Mouse (Mus musculus) left cerebral cortex, postnatal 36 days (tissue): ENCODE data around the gene Polr2j. TPM values are rescaled to one million over a fixed set of nuclear protein-coding genes. Genes with fewer than 3 reads are reported as not detected.
A peak's percentile ranks its signal among the peaks of the same experiment; 100 is the strongest.

ENCODE experiments used
- DNase-seq, 2 experiments: peaks; one replicate each; pipeline ENCODE4 v3.0.0; 2021 to 2022; ENCODE audit warnings: low spot score in 2 of 2, mixed read lengths in 1 of 2
- intact Hi-C: fragments of 180-260 bp; cut with DNase I; formaldehyde crosslinking; loops from one replicate; pipeline ENCODE4 v1.15.1; 2025
- total RNA-seq, 2 experiments: library from RNA; stranded (reverse); gene quantifications; 2 replicates each; pipeline ENCODE4 v1.2.3; 2021

Polr2j gene
- 10 to 100 TPM; 69.8 to 82.9 TPM for total RNA-seq

- intact Hi-C loops: loop anchor here (2.0 kb wide), 1 partner anchor 19 kb away; no protein-coding TSS in a partner anchor
- peak; percentile 97 to 98 for DNase-seq
These were observed at the start of gene Polr2j for GRCm38 (mm10) chr5:136115891-136116783. Polr2j (plus strand) TSS chr5:136116631.

GRCm38 (mm10) chr5:136069411-136069810, 47.0 kb upstream of the Polr2j start:
- no peak for DNase-seq
- intact Hi-C loops: no loop called here

GRCm38 (mm10) chr5:136073051-136073450, 43.4 kb upstream of the Polr2j start:
- intact Hi-C loops: no loop called here
- DNase-seq: no peak

- intact Hi-C loops: no loop called here
These were observed 42.9 kb upstream of the Polr2j start for GRCm38 (mm10) chr5:136073526-136073925.

GRCm38 (mm10) chr5:136075076-136075475, 41.4 kb upstream of the Polr2j start:
- intact Hi-C loops: no loop called here
- DNase-seq: no peak

More at GRCm38 (mm10) chr5:136073526-136073925, 42.9 kb upstream of the Polr2j start:
- DNase-seq: no peak

GRCm38 (mm10) chr5:136076284-136076683, 40.1 kb upstream of the Polr2j start:
- intact Hi-C loops: no loop called here
- DNase-seq: no peak

GRCm38 (mm10) chr5:136077001-136077550, 39.4 kb upstream of the Polr2j start:
- intact Hi-C loops: no loop called here
- no peak for DNase-seq

GRCm38 (mm10) chr5:136078136-136078535, 38.3 kb upstream of the Polr2j start:
- intact Hi-C loops: no loop called here
- no peak for DNase-seq

- intact Hi-C loops: no loop called here
- DNase-seq: no peak
These were observed 34.1 kb upstream of the Polr2j start for GRCm38 (mm10) chr5:136082345-136082744.

- intact Hi-C loops: no loop called here
These were observed 32.7 kb upstream of the Polr2j start, which contains the start of gene Rasa4 for GRCm38 (mm10) chr5:136083669-136084107. Rasa4 (plus strand) TSS chr5:136083916.

GRCm38 (mm10) chr5:136084144-136084881, 32.1 kb upstream of the Polr2j start:
- intact Hi-C loops: no loop called here
- no peak for DNase-seq

More at GRCm38 (mm10) chr5:136083669-136084107, 32.7 kb upstream of the Polr2j start, which contains the start of gene Rasa4:
- DNase-seq: peak; percentile 88

- no peak for DNase-seq
- intact Hi-C loops: no loop called here
These were observed 31.4 kb upstream of the Polr2j start for GRCm38 (mm10) chr5:136084891-136085651.

GRCm38 (mm10) chr5:136086290-136086689, 30.1 kb upstream of the Polr2j start:
- DNase-seq: no peak
- intact Hi-C loops: no loop called here

- intact Hi-C loops: no loop called here
These were observed 27.4 kb upstream of the Polr2j start for GRCm38 (mm10) chr5:136088821-136089575.

GRCm38 (mm10) chr5:136091927-136092326, 24.5 kb upstream of the Polr2j start:
- intact Hi-C loops: no loop called here
- DNase-seq: no peak

More at GRCm38 (mm10) chr5:136088821-136089575, 27.4 kb upstream of the Polr2j start:
- no peak for DNase-seq

- intact Hi-C loops: no loop called here
- DNase-seq: peak in 1 of 2 experiments; percentile 24
These were observed 22.0 kb upstream of the Polr2j start for GRCm38 (mm10) chr5:136094249-136095010.

GRCm38 (mm10) chr5:136095089-136095488, 21.3 kb upstream of the Polr2j start:
- DNase-seq: no peak
- intact Hi-C loops: no loop called here

- DNase-seq: no peak
- intact Hi-C loops: no loop called here
These were observed 17.9 kb upstream of the Polr2j start for GRCm38 (mm10) chr5:136098536-136098935.
